Mouse (Mus musculus): Measurements from ENCODE around the gene Zfpl1. TPM values are rescaled to one million over a fixed set of nuclear protein-coding genes. Genes with fewer than 3 reads are reported as not detected.

Zfpl1 gene
- total RNA-seq, 4 experiments from 2014 or later, result 15.4 to 20.8 (median 17.4) TPM

GRCm38 (mm10) chr19:6101186-6101585, 16.4 kb upstream of the Zfpl1 start:
- DNase-seq (ENCODE audit: low spot score), result no peak

DNA sequence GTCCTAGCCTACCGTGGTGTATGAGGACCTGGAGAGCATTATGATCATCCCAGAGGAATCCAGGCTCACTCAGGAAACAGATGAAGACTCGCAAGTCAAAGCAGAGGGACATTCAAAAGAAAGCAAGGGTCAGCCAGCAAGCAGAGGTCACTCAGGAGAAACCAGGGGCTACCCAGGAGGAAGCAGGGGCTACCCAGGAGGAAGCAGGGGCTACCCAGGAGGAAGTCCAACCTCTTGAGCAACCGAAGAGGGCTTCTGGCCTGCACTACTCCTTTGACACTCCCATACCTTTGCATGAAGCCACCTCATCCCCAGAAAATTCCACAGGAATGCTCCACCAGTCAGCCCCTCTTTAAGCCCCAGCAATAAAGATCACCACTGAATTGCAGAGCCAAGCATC, 13.1 kb upstream of the Zfpl1 start:
- no peak for DNase-seq (ENCODE audit: low spot score)

GRCm38 (mm10) chr19:6094119-6094518, 9.4 kb upstream of the Zfpl1 start, which contains the start of gene AC131692.1:
Gene AC131692.1 (plus strand): TSS chr19:6094419.
- DNase-seq (ENCODE audit: low spot score), result no peak

GRCm38 (mm10) chr19:6088841-6089240, 4.1 kb upstream of the Zfpl1 start:
- no peak for DNase-seq (ENCODE audit: low spot score)

DNA sequence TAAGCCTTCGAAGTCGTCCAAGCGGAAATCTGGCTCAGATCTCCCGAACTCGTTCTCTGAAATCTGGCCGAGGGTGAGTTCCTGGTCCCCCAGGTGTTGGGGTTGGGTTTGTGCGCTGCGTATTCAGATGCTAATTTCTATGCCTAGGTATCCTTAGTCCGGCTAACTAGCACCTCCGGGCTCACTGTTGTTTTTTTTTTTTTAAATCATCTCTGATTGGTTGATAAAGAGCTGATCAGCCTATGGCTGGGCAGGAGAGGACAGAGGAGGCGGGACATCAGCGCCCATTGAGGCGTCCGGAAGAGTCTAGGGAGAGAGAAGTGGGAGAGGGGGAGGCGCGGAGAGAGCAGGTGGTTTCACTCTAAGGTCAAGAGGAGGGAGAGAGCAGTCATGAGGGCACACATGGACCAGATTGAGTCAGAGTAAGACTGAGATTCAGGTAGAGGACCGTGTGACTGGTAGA, 692 bp upstream of the Zfpl1 start:
- DNase-seq (ENCODE audit: low spot score), result no peak

GRCm38 (mm10) chr19:6082156-6082555, 2.6 kb downstream of the Zfpl1 start, which contains the start of gene Gm28374:
Gene Gm28374 (minus strand): TSS chr19:6082256.
- DNase-seq (ENCODE audit: low spot score), result no peak

DNA sequence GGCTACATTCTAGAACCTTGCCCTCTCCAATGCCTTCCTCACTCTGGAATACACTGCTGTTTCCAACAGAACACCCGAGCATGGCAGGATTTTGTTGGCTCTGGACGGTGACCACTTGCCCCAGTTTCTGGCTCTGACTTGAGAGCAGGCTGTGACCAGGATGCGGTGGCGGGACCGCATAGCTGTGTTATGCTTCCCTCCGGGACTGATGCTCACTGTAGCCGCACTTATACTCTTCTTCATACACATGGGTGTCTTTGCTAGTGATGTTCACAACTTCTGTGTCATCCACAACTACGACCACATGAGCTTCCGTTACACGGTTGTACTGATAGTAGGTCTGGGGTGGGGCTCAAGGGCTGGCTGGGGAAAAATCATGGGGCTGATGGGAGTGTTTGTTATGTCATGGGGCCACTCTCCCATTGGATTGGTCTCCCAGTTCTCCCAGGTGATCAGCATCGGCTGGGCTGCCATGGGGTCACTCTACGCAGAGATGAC, 4.7 kb downstream of the Zfpl1 start, which contains the start of gene Tmem262:
TSS of gene Tmem262 (plus strand) at position 51 of the 498 bp plus-strand sequence.
- DNase-seq (ENCODE audit: low spot score), result no peak

- peak; percentile 89 for DNase-seq (ENCODE audit: low spot score)
Observed at GRCm38 (mm10) chr19:6076564-6077393, 8.0 kb downstream of the Zfpl1 start, which contains the start of gene Vps51. Gene Vps51 (minus strand): TSS chr19:6077231.

- DNase-seq (ENCODE audit: low spot score), result no peak
Observed at GRCm38 (mm10) chr19:6073889-6074288, 10.9 kb downstream of the Zfpl1 start.

GRCm38 (mm10) chr19:6071261-6071660, 13.5 kb downstream of the Zfpl1 start:
- DNase-seq (ENCODE audit: low spot score), result no peak

GRCm38 (mm10) chr19:6070571-6071250, 14.0 kb downstream of the Zfpl1 start:
- DNase-seq (ENCODE audit: low spot score), result no peak

- DNase-seq (ENCODE audit: low spot score), result no peak
Observed at GRCm38 (mm10) chr19:6069851-6070250, 14.9 kb downstream of the Zfpl1 start.

DNA sequence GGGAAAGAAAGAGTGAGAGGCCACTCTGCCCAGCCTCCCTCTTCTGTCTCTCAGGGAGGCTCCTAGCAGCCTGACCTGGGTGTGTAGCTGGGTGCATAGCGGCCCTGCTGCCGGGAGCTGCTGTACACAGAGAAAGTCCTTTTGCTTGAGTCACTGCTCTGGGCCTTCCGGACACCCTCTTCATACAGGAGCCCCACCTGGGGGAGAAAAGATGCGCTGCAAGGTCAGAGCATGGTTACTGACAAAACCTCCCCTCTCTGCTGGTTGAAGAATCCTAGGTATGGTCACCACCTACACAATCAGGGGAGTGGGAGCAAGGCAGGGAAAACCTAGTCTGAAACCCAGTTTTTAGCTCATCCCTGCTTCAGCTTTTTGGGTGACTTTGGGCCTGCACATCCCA, 15.8 kb downstream of the Zfpl1 start:
- no peak for DNase-seq (ENCODE audit: low spot score)

- peak; percentile 89 for DNase-seq (ENCODE audit: low spot score)
Observed at GRCm38 (mm10) chr19:6067724-6068415, 16.9 kb downstream of the Zfpl1 start, which contains the start of gene Tm7sf2. Gene Tm7sf2 (minus strand): TSS chr19:6068373.

GRCm38 (mm10) chr19:6067011-6067723, 17.6 kb downstream of the Zfpl1 start:
- DNase-seq (ENCODE audit: low spot score), result peak; percentile 44

- no peak for DNase-seq (ENCODE audit: low spot score)
Observed at GRCm38 (mm10) chr19:6066571-6066970, 18.2 kb downstream of the Zfpl1 start.

DNA sequence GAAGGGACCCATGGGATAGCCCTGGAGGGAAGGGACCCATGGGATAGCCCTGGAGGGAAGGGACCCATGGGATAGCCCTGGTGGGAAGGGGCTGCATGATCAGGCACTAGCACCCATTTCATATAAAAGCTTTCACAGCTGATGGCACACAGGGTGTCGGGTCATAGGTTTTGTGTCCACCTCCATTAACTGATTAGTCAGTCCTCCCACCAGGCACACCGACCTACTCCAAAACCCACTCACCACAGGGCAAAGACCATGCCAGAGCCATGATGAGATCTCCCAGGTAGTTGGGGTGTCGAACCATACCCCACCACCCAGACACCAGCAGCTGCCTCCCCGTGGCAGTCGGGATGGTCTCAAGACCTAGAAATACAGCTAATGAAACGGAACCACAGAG, 21.7 kb downstream of the Zfpl1 start:
- DNase-seq (ENCODE audit: low spot score), result no peak

- no peak for DNase-seq (ENCODE audit: low spot score)
Observed at GRCm38 (mm10) chr19:6062418-6062817, 22.3 kb downstream of the Zfpl1 start.

GRCm38 (mm10) chr19:6061641-6062302, 23.0 kb downstream of the Zfpl1 start:
- DNase-seq (ENCODE audit: low spot score), result no peak

DNA sequence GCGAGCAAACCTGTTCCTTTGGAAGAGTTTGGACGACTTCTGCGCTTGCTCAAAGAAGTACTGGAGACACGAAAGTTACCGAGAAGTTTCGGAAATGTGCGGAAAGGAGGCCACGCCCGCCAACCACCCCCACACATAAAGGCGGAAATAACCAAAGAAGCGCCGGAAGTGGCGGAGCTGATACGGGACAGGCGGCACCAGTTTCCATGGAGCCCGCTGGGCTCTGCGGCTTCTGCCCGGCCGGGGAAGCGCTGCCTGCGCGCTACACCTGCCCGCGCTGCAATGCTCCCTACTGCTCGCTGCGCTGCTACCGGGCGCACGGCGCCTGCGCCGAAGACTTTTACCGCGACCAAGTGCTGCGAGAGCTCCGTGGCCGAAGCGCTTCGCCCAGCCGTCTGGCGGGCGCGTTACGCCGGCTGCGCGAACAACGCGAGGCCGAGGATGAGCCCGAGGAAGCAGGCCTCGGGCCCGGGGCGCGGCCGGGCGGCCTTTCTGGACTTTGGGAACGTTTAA, 23.7 kb downstream of the Zfpl1 start, which contains the start of gene Znhit2:
TSS of gene Znhit2 (plus strand) at position 172 of the 513 bp plus-strand sequence.
- peak; percentile 97 for DNase-seq (ENCODE audit: low spot score)
